Mouse (Mus musculus) G1E (cell line): Measurements from ENCODE around the gene 2310009B15Rik. TPM values are rescaled to one million over a fixed set of nuclear protein-coding genes. Genes with fewer than 3 reads are reported as not detected.

Source experiments
- ATAC-seq: 2 replicates; pipeline ENCODE4 v1.8.0; 2016; ENCODE audit warnings: mild to moderate bottlenecking; ENCODE audit not compliant: insufficient number of reproducible peaks, poor library complexity, low FRiP score, severe bottlenecking; ENCODE audit errors: extremely low read depth
- DNase-seq: peaks from one replicate; pipeline ENCODE4 v3.0.0; 2012; ENCODE audit warnings: low spot score
- H3K27me3 ChIP-seq: 2 replicates; pipeline ENCODE4 v1.6.1; 2012; ENCODE audit warnings: mild to moderate bottlenecking, low read length, inconsistent platforms; ENCODE audit not compliant: insufficient read depth
- H3K36me3 ChIP-seq: replicated peaks from 2 replicates; pipeline ENCODE3; 2012; ENCODE audit warnings: mild to moderate bottlenecking, inconsistent platforms
- H3K4me1 ChIP-seq: 2 replicates; pipeline ENCODE4 v1.6.1; 2012; ENCODE audit warnings: low read depth, low read length, inconsistent platforms, mixed read lengths; ENCODE audit not compliant: insufficient read depth
- H3K4me3 ChIP-seq: 2 replicates; pipeline ENCODE4 v1.5.1; 2012; ENCODE audit warnings: low read depth, mild to moderate bottlenecking, inconsistent platforms, low read length, moderate library complexity, mixed read lengths
- H3K9me3 ChIP-seq: replicated peaks from 2 replicates; pipeline ENCODE4 v1.6.1; 2012; ENCODE audit warnings: inconsistent platforms
- CTCF ChIP-seq: IDR thresholded peaks from 2 replicates; pipeline ENCODE4 v1.5.1; 2012; ENCODE audit warnings: low read depth, low read length, inconsistent platforms, mixed read lengths
- GATA1 ChIP-seq: IDR thresholded peaks from 2 replicates; pipeline ENCODE4 v1.6.1; 2012; ENCODE audit warnings: borderline replicate concordance, low read length, inconsistent platforms, mixed read lengths
- GATA2 ChIP-seq: IDR thresholded peaks from 2 replicates; pipeline ENCODE4 v1.6.1; 2012; ENCODE audit warnings: low read depth, low read length, inconsistent platforms, borderline replicate concordance
- POLR2AphosphoS5 ChIP-seq: IDR thresholded peaks from 2 replicates; pipeline ENCODE4 v1.6.1; 2012; ENCODE audit warnings: low read depth, low read length, inconsistent platforms; ENCODE audit not compliant: insufficient replicate concordance
- TAL1 ChIP-seq: conservative IDR thresholded peaks from 2 replicates; pipeline ENCODE4 v1.6.1; 2012; ENCODE audit warnings: low read depth, low read length, inconsistent platforms, mixed read lengths
- polyA plus RNA-seq: library from polyadenylated mRNA; stranded (reverse); fragments of >175 nt; gene quantifications from 2 replicates; pipeline ENCODE4 v1.2.3, GENCODE M21; 2012
- total RNA-seq, 2 experiments: library from RNA; stranded (forward) in 1 of 2; stranded (reverse) in 1 of 2; fragments of 200-1000 nt in 1 of 2; fragments of >200 nt in 1 of 2; fragmentation: Nextera tagmentation in 1 of 2; gene quantifications; 2 replicates each; pipeline ENCODE4 v1.2.3; 2014 to 2017

Gene 2310009B15Rik
- total and polyA plus RNA-seq, 3 experiments = 41.8 to 58.5 (median 41.8) TPM

GRCm38 (mm10) chr1:138877470-138878254 lies 21.0 kb upstream of the 2310009B15Rik start:
- no peak overlapping the region for H3K4me3 ChIP-seq
- H3K27me3 ChIP-seq = no peaks in the 10 kb centered on the region; the same call in 1 of the 2 replicates
- H3K36me3 ChIP-seq = no peaks in the 10 kb centered on the region
- ATAC-seq = no peak
- no peaks in the 10 kb centered on the region for H3K9me3 ChIP-seq
- H3K4me1 ChIP-seq = no peaks in the 10 kb centered on the region
- DNase-seq = no peak
- TF ChIP-seq GATA1 (no peak), POLR2AphosphoS5 (no peak), TAL1 (no peak), GATA2 (no peak), CTCF (no peak)

DNA sequence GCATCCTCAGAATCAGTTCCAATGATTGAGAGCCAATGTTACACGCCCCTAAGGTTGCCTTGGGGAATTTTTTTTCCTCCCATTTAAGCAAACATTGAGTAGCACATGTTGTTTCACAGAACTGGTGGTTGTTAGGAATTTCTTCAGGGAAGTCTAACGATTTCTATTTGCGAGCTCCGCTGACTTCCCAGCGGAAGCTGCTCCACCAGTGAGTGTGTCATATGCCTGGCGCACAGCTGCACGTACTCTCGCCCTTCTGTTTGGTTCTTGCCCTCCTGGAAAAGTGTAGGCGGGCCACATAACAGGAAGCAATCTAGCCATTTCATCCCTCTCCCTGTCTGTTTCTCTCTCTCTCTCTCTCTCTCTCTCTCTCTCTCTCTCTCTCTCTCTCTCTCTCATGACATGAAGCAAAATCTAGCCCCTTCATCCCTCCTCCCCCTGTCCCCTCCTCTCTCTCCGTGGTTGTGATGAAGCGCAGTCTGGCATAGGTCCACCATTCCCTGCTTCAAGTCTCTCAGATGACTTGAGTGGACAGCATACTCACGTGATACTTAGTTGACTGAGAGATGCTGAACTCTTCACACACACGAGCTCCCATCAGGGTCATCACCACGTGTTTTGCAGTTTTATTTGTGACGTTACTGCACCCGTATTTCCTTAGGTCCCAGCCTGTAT lies 19.9 kb upstream of the 2310009B15Rik start:
- Histone ChIP-seq H3K27me3 (no peaks in the 10 kb centered on the region; the same call in 1 of the 2 replicates), H3K36me3 (no peaks in the 10 kb centered on the region), H3K4me3 (no peak overlapping the region), H3K4me1 (no peaks in the 10 kb centered on the region), H3K9me3 (no peaks in the 10 kb centered on the region)
- ATAC-seq = no peak
- no peak for TF ChIP-seq GATA2
- no peak for TF ChIP-seq TAL1
- no peak for TF ChIP-seq CTCF
- no peak for TF ChIP-seq POLR2AphosphoS5
- no peak for TF ChIP-seq GATA1
- no peak for DNase-seq

DNA sequence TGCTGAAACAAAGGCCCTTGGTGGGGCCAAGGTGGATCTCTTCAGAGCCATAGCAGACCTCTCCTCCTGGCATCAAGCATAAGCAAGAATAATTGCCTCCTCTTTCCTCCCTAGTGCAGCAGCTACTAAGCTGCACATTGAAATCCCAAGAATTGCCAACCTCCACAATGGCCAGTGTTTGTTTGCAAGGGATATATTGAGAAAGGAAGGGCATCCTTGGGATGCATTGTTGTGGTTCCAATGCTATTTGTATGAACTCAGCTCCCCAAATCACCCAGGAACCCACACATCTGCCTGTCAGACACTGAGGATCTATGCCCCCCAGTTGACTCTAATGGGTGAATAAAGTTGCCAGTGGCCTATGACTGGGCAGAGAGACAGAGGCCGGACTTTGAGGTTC lies 5.8 kb downstream of the 2310009B15Rik start:
- no peak for TF ChIP-seq POLR2AphosphoS5
- no peak for TF ChIP-seq TAL1
- no peak for TF ChIP-seq GATA2
- no peak for TF ChIP-seq GATA1
- TF ChIP-seq CTCF = no peak
- peaks cover 34% of the 10 kb centered on the region for H3K27me3 ChIP-seq
- DNase-seq (no peak), ATAC-seq (no peak)
- H3K36me3 ChIP-seq = peaks cover 42% of the 10 kb centered on the region
- no peaks in the 10 kb centered on the region for H3K9me3 ChIP-seq
- no peak overlapping the region for H3K4me3 ChIP-seq
- peaks cover 27% of the 10 kb centered on the region for H3K4me1 ChIP-seq

- peaks cover 23% of the 10 kb centered on the region for H3K4me1 ChIP-seq
- TF ChIP-seq POLR2AphosphoS5 = no peak
- no peak for TF ChIP-seq GATA1
- TF ChIP-seq GATA2 = no peak
- TF ChIP-seq TAL1 = no peak
- TF ChIP-seq CTCF = no peak
- peaks cover 41% of the 10 kb centered on the region for H3K27me3 ChIP-seq
- H3K4me3 ChIP-seq = no peak overlapping the region
- peaks cover 40% of the 10 kb centered on the region for H3K36me3 ChIP-seq
- no peaks in the 10 kb centered on the region for H3K9me3 ChIP-seq
- ATAC-seq = no peak
- no peak for DNase-seq
Observed at GRCm38 (mm10) chr1:138850161-138850539, 6.5 kb downstream of the 2310009B15Rik start.

GRCm38 (mm10) chr1:138849531-138850160 lies 7.0 kb downstream of the 2310009B15Rik start:
- H3K36me3 ChIP-seq = peaks cover 35% of the 10 kb centered on the region
- peaks cover 18% of the 10 kb centered on the region for H3K4me1 ChIP-seq
- TF ChIP-seq POLR2AphosphoS5 (no peak), CTCF (no peak), GATA2 (no peak), TAL1 (no peak), GATA1 (no peak)
- H3K4me3 ChIP-seq = no peak overlapping the region
- H3K9me3 ChIP-seq = no peaks in the 10 kb centered on the region
- ATAC-seq (no peak), DNase-seq (no peak)
- H3K27me3 ChIP-seq = peaks cover 45% of the 10 kb centered on the region

DNA sequence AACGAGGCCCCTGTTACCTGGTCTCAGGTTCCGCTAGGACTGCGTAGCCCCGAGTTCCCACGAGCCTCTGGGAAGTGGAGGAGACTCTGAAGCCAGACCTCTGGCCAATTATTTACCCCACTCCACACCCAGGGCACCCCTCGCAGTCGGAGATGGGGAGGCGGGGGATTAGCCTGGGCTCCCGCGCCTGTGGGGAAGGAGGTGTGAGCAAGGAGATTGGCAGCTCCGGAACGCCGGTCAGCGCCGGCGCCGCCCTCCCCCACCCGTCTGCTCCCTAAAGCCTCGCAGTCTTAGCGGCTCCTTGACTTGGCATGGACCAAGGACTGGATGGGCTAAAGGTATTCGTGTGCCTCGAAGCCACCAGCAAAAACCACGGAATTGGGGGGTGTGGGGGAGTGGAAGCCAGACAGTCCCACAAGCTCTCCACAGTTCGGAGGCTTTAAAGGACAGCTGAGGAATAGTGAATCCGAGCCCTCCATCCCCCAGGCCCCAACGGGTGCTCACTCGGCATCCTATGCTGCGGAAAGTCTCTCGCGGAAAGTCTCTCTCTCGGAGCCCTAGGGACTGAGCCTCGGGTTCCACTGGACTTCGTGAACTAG lies 8.0 kb downstream of the 2310009B15Rik start, which contains the start of gene Lhx9:
TSS of gene Lhx9 (minus strand) at position 67 of the 599 bp plus-strand sequence.
- peak within 1 kb of the TSS; percentile 60; the same call in 1 of the 2 replicates for H3K4me3 ChIP-seq
- ATAC-seq = no peak
- H3K4me1 ChIP-seq = peaks cover 24% of the 10 kb centered on the region
- no peak for DNase-seq
- peaks cover 27% of the 10 kb centered on the region for H3K36me3 ChIP-seq
- peaks cover 54% of the 10 kb centered on the region for H3K27me3 ChIP-seq
- TF ChIP-seq TAL1 (no peak), POLR2AphosphoS5 (no peak), CTCF (no peak), GATA1 (no peak)
- no peaks in the 10 kb centered on the region for H3K9me3 ChIP-seq
